8 mouse cellular contexts compared by ENCODE assay signal in genomic region chr1:156263352-156263751, GRCm38 (mm10). TPM values are rescaled to one million over a fixed set of nuclear protein-coding genes. Genes with fewer than 3 reads are reported as not detected.
DNase-seq lines count a peak whose midpoint lies in the region; ATAC-seq and TF ChIP-seq lines count a peak whose summit lies in the region.

No protein-coding gene starts in this region.

- H3K27me3 ChIP-seq in forebrain, embryonic 10.5 days (ENCODE audit: poor library complexity, severe bottlenecking) = no peaks in the 10 kb centered on the region
- H3K27me3 ChIP-seq in forebrain, embryonic 15.5 days = no peaks in the 10 kb centered on the region
- H3K27me3 ChIP-seq in G1E (ENCODE audit: insufficient read depth, low read length) = peaks cover 16% of the 10 kb centered on the region

- H3K9me3 ChIP-seq in forebrain, embryonic 10.5 days = no peaks in the 10 kb centered on the region
- H3K9me3 ChIP-seq in forebrain, embryonic 15.5 days = no peaks in the 10 kb centered on the region
- H3K9me3 ChIP-seq in G1E (replicated peaks) = no peaks in the 10 kb centered on the region

- WGBS in forebrain, embryonic 10.5 days = 46% methylated on average over 2 of the region's 2 CpGs
- 46% methylated on average over 2 of the region's 2 CpGs for WGBS in forebrain, embryonic 15.5 days

- no peak for ATAC-seq in forebrain, embryonic 15.5 days (replicated peaks)
- ATAC-seq in G1E (ENCODE audit: extremely low read depth, insufficient number of reproducible peaks, low FRiP score, poor library complexity, severe bottlenecking) = no peak

- no peak overlapping the region for H3K4me3 ChIP-seq in forebrain, embryonic 10.5 days
- no peak overlapping the region for H3K4me3 ChIP-seq in forebrain, embryonic 15.5 days
- no peak overlapping the region for H3K4me3 ChIP-seq in G1E (ENCODE audit: low read depth, low read length)
- H3K4me3 ChIP-seq in gastrocnemius, adult 2 months = no peak overlapping the region
- H3K4me3 ChIP-seq in layer of hippocampus, adult 2 months = no peak overlapping the region

- TF ChIP-seq CTCF in G1E (IDR thresholded peaks at IDR 0.05; ENCODE audit: low read depth, low read length) = peak; percentile 84
- TF ChIP-seq CTCF in gastrocnemius, adult 2 months (IDR thresholded peaks at IDR 0.05) = peak; percentile 97; the same call in 1 of the 2 replicates
- peak; percentile 100 for TF ChIP-seq CTCF in layer of hippocampus, adult 2 months (conservative IDR thresholded peaks at IDR 0.05)

- DNase-seq in forebrain, embryonic 10.5 days (ENCODE audit: extremely low spot score, low spot score) = peak; percentile 49
- DNase-seq in G1E (ENCODE audit: low spot score) = no peak
- DNase-seq in cerebellum, adult 11 months = peak; percentile 34
- DNase-seq in gastrocnemius, adult 2 months = peak; percentile 54
- peak; percentile 31 to 71 for DNase-seq in layer of hippocampus, adult 2 months (ENCODE audit: low spot score in 2 of 2)
- peak; percentile 47 for DNase-seq in lung, postnatal 25 days (ENCODE audit: low spot score)
- DNase-seq in spleen, postnatal 4 days (ENCODE audit: low spot score in 2 of 2) = peak; percentile 24 to 74

- intact Hi-C loops in gastrocnemius, adult 2 months (cut with DNase I) = loop anchor here (5.0 to 10.0 kb wide), 2 partner anchors 279 to 371 kb away; no protein-coding TSS in a partner anchor

- H3K9ac ChIP-seq in forebrain, embryonic 15.5 days (replicated peaks) = no peak overlapping the region

- no peak overlapping the region for H3K4me2 ChIP-seq in forebrain, embryonic 15.5 days (replicated peaks)

- no peaks in the 10 kb centered on the region for H3K36me3 ChIP-seq in forebrain, embryonic 10.5 days (replicated peaks)
- no peaks in the 10 kb centered on the region for H3K36me3 ChIP-seq in forebrain, embryonic 15.5 days
- H3K36me3 ChIP-seq in G1E (replicated peaks) = no peaks in the 10 kb centered on the region

- peaks cover under 1% of the 10 kb centered on the region; the same call in 1 of the 2 replicates for H3K4me1 ChIP-seq in forebrain, embryonic 10.5 days
- H3K4me1 ChIP-seq in forebrain, embryonic 15.5 days = no peaks in the 10 kb centered on the region
- H3K4me1 ChIP-seq in G1E (ENCODE audit: insufficient read depth, low read depth, low read length) = peaks cover 4% of the 10 kb centered on the region; the same call in 1 of the 2 replicates

- H3K27ac ChIP-seq in forebrain, embryonic 10.5 days = no peak overlapping the region
- H3K27ac ChIP-seq in forebrain, embryonic 15.5 days (replicated peaks) = no peak overlapping the region
- H3K27ac ChIP-seq in gastrocnemius, adult 2 months = no peak overlapping the region
- H3K27ac ChIP-seq in layer of hippocampus, adult 2 months = no peak overlapping the region

RNA-seq across cellular contexts. Expression of gene Tdrd5, which starts 40.1 kb away (rescaled TPM):
- 0.04 and 0.09 TPM in 2 replicates for polyA plus RNA-seq in forebrain, embryonic 10.5 days (2016; fragmentation: Nextera tagmentation; extraction: Ambion mirVana)
- 0.31 and 0.42 TPM in 2 replicates for polyA plus RNA-seq in forebrain, embryonic 15.5 days (2015; fragmentation: Nextera tagmentation; extraction: Ambion mirVana)
- 6.0 and 6.1 TPM in 2 replicates for total RNA-seq in G1E (2014; fragmentation: Nextera tagmentation)
- 0.55 and 0.58 TPM in 2 replicates for total RNA-seq in G1E (2017)
- polyA plus RNA-seq in G1E (2012) = 0.09 TPM in 2 replicates
- not detected for total RNA-seq in gastrocnemius, adult 2 months (2021)
- 1 to 10 TPM; 6.5 to 7.6 TPM for total RNA-seq in layer of hippocampus, adult 2 months (2021)

RNA-seq across cellular contexts. Expression of gene Nphs2, which starts 47.2 kb away (rescaled TPM):
- polyA plus RNA-seq in forebrain, embryonic 10.5 days (2016; fragmentation: Nextera tagmentation; extraction: Ambion mirVana) = not detected in 2 replicates
- polyA plus RNA-seq in forebrain, embryonic 15.5 days (2015; fragmentation: Nextera tagmentation; extraction: Ambion mirVana) = 0.50 and 0.81 TPM in 2 replicates
- total RNA-seq in G1E (2014; fragmentation: Nextera tagmentation) (not detected in 2 replicates), G1E (2017) (0.12 TPM in 1 of 2 replicates, not detected in the other)
- not detected in 2 replicates for polyA plus RNA-seq in G1E (2012)
- not detected for total RNA-seq in gastrocnemius, adult 2 months (2021)
- total RNA-seq in layer of hippocampus, adult 2 months (2021) = not detected

RNA-seq across cellular contexts. Expression of gene Fam163a, which starts 58.5 kb away (rescaled TPM):
- polyA plus RNA-seq in forebrain, embryonic 10.5 days (2016; fragmentation: Nextera tagmentation; extraction: Ambion mirVana) = 2.6 and 3.0 TPM in 2 replicates
- polyA plus RNA-seq in forebrain, embryonic 15.5 days (2015; fragmentation: Nextera tagmentation; extraction: Ambion mirVana) = 2.4 and 3.0 TPM in 2 replicates
- total RNA-seq in G1E (2014; fragmentation: Nextera tagmentation) (not detected in 2 replicates), G1E (2017) (0.06 and 0.11 TPM in 2 replicates)
- polyA plus RNA-seq in G1E (2012) = not detected in 2 replicates
- not detected for total RNA-seq in gastrocnemius, adult 2 months (2021)
- total RNA-seq in layer of hippocampus, adult 2 months (2021) = 10 to 100 TPM; 14.3 to 14.8 TPM

Comparison
In these comparisons a context has a peak if more than half of its experiments do, and no peak if none do; other contexts are left out.
1. RNA of gene Fam163a, which starts 58.5 kb away (total RNA-seq): 14.3 to 14.8 TPM in layer of hippocampus, adult 2 months; 0.06 to 0.11 TPM in G1E and not detected in gastrocnemius, adult 2 months; every median in the first group is over 10 times any median in the second.
2. Peak in every context shown above with its lines, with median percentiles within 50 percentile points of each other: CTCF ChIP-seq.